Mouse (Mus musculus): ENCODE data around the gene Slc37a1.
"Not testable (repeated sequence)": the region's sequence is repeated elsewhere in the genome, so short reads cannot be mapped to it uniquely, and the experiment has no call there.

Slc37a1 gene

GRCm38 (mm10) chr17:31321425-31321824, 34.8 kb downstream of the Slc37a1 start:
- no peak for DNase-seq

- DNase-seq: peak in 1 of 2 experiments; percentile 68
Observed at GRCm38 (mm10) chr17:31322446-31322845, 35.9 kb downstream of the Slc37a1 start.

- DNase-seq: no peak
Observed at GRCm38 (mm10) chr17:31323379-31323778, 36.8 kb downstream of the Slc37a1 start.

- DNase-seq: no peak
Observed at GRCm38 (mm10) chr17:31324227-31324626, 37.6 kb downstream of the Slc37a1 start.

- peak; percentile 67 to 81 for DNase-seq
Observed at GRCm38 (mm10) chr17:31325451-31326219, 39.0 kb downstream of the Slc37a1 start.

DNA sequence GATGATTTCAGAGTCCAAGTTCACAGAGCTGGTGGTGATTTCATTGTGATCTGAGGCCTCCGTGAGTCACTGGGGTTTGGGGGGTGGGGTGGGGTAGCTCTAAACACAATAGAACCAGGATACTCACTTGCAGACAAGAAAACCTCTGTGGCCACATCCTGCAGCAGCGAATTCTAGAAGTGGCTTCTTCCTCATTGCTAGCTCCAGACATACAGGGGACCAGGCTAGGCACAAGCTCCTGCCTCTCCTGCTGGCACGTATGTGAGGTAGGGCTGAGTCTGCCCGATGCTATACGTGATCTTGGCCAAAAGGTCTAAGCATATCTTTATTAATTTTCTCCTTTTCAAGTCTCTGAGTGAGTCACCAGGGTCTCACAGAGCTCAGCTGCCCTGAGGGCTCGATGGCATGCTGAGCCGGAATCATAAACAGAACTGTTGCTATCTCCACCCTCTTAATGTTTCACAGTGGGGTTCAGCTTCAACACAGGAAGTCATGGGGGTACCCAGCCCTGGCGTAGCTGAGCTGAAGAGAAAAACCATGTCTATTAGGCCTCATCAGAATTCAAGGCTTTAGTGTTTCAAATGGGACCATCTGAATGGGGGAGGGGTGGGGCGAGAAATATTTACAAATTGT, 39.7 kb downstream of the Slc37a1 start:
- DNase-seq: no peak

- no peak for DNase-seq
Observed at GRCm38 (mm10) chr17:31328466-31328865, 41.9 kb downstream of the Slc37a1 start.

GRCm38 (mm10) chr17:31330622-31331021, 44.0 kb downstream of the Slc37a1 start:
- DNase-seq: peak; percentile 54 to 65

DNA sequence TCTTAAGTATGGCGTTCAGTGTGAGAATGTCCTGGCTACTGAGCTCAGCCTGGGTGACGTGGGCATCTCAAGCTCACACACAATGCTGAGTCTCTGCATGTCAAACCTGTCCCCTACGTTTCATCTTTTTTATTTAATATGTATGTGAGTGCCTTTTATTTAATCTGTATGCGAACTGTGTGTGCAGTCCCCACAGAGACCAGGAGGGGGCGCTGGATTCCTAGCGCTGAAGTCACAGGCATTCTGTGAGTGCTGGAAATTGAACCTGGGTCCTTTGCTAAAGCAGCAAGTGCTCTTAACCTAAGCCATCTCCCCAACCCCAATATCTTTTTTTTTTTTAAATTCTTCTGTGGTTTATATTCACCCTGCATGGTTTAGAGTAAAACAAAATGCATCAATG, 44.7 kb downstream of the Slc37a1 start:
- no peak for DNase-seq

GRCm38 (mm10) chr17:31331920-31332319, 45.3 kb downstream of the Slc37a1 start:
- DNase-seq: no peak

DNA sequence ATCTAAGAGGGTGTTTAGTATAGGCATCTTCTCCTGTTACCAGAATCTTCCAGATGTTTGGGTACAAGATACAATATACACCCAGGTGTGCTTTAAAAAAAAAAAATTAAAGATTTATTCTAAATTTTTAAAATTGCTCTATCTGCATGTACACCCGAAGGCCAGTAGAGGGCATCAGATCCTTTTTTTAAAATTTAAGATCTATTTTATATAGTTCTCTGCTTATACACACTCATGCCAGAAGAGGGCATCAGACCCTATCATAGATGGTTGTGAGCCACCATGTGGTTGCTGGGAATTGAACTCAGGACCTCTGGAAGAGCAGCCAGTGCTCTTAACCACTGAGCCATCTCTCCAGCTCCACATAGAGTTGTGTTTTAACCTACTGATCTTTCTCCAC, 45.7 kb downstream of the Slc37a1 start:
- DNase-seq: no peak

GRCm38 (mm10) chr17:31334509-31335260, 48.1 kb downstream of the Slc37a1 start:
- no peak for DNase-seq

- DNase-seq: no peak
Observed at GRCm38 (mm10) chr17:31335344-31336080, 48.9 kb downstream of the Slc37a1 start.

DNA sequence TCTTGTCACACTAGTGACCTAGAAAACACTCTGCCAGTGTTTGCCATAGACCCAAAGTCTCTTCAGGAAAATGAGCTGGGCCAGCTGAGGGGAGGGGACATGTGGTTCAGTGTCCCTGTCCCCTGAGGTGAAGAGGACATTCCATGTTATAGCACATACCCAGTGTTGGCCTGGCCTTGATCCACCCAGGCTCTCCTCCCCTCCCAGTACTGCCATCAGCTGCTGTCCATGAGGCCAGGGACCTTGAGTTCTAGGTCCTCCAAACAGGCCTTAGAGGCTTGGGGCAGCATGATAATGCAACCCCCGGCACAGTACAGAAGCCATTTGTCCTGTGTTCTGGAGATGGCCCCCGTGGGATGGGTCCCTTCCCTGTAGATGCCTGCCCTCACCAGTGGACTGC, 53.2 kb downstream of the Slc37a1 start:
- no peak for DNase-seq

DNA sequence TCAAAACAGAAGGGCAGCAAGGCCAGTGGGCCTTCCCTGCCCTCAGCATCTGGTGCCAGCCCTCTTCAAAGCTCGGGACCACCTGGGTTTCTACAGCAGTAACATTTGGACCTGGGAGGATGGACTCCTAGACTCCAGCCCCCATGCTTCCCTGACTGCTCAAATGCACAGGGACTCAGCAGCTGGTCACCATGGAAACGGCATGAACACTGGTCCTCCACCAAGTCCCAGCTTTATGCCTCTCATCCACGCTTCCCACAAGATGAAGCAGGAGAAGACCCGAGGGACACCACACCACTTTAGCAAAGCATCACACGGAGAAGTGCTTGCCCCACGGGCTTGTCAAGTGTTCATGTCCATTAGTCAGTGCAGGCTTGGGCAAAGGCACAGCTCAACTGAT, 55.6 kb downstream of the Slc37a1 start:
- DNase-seq: no peak

DNA sequence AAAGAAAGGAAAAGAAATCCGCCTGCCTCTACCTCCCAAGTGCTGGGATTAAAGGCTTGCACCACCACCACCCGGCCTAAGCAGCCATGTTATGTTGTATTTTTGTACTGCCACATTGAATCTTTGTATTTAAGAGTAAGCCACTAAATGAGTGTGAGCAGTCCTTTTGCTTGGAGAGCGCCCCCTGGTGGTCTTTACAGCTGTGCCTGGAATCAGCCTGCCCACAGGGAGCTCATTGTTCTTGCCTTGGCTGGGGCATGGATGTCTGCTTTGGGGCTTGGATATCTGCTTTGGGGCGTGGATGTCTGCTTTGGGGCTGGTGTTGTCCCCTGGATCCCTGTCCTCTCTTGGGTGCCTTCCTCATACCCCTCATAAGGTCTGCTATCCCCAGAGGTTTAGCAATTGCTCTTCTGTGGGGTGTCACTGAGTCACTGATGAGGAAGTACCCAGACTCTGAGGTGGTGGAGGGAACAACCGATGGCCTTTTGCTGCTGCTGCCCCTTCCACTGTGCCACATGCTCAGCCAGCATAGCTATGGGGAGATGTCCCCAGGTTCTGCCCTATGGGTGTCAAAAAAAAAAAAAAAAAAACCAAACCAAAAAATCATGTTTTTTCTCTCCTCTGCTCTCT, 57.7 kb downstream of the Slc37a1 start:
- peak; percentile 59 to 60 for DNase-seq

- DNase-seq: no peak
Observed at GRCm38 (mm10) chr17:31344816-31345215, 58.2 kb downstream of the Slc37a1 start.

- DNase-seq: peak; percentile 24 to 31
Observed at GRCm38 (mm10) chr17:31348129-31348528, 61.5 kb downstream of the Slc37a1 start.

DNA sequence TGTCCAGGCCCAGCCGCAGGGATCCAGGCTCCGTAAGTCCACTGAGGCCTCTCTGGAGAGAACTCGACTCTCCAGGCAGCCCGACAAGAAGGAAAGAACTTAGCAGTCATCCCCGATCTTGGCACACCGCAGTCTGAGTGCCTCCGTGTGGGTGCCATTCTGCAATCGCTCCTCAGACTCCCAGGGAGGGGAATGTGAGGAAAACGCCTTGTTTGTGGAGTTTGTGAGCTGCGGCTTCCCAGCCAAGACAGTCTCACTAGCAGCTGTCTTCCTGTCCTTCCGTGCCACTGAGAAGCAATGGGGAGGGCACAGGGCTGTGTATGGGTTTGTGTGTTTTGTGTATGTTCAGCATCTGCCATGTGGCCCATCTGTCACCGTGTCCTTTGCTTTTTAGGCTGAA, 62.8 kb downstream of the Slc37a1 start:
- no peak for DNase-seq

DNA sequence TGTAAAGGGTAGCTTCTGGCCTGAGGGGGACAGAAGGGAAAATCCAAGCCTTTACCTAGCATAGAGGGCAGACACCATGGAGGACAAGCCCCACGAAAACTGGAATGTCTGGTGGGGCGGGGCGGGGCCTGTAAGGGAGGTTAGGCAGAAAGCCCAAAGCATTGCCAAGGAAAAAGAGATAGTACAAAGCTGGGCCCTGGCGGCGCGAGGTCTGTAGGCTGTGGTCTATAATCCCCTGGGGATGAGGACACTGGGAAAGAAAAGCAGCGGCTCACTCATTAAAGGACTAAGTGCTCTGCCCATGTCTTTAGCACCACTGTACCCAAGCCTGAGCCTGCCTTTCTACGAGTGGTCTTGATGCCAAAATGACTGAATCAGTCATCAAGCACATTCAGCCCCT, 65.4 kb downstream of the Slc37a1 start:
- no peak for DNase-seq

DNA sequence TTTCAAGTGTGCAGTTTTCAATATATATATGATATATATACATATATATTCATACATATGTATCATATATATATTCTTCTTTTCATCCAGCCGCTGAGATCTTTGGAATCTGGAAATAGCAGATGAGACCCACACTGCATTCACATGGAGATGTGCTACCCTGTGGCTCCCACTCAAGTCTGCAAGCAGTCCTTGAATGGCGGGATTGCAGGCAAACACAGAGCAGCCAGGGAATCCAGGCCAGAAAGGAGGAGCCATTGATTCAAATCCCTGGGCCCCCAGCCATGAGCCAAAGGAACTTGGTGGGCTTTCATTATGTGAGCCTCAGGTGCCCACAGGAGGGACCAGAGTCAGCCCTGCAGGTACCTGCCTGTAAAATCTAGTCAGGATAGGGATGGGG, 66.7 kb downstream of the Slc37a1 start:
- no peak for DNase-seq

DNA sequence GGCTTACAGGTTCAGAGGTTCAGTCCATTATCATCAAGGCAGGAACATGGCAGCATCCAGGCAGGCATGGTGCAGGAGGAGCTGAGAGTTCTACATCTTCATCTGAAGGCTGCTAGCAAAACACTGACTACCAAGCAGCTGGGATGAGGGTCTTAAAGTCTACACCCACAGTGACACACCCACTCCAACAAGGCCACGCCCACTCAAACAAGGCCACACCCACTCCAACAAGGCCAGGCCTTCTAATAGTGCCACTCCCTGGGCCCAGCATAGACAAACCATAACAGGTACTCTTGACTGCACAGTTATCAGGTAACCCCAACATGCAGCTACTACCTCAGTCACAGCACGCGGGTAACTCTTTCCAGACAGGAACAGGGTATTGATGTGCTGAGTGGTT, 68.1 kb downstream of the Slc37a1 start:
- DNase-seq: not testable (repeated sequence)

All from lung, adult 18-20 months (tissue).